Mouse (Mus musculus) ES-Bruce4 (cell line): ENCODE results near the gene Fut2. TPM values are rescaled to one million over a fixed set of nuclear protein-coding genes. Genes with fewer than 3 reads are reported as not detected.
A peak's percentile ranks its signal among the peaks of the same experiment; 100 is the strongest.

Experiments
- H3K27ac ChIP-seq: 2 replicates; pipeline ENCODE4 v1.5.1; 2012; ENCODE audit warnings: low read length, inconsistent platforms; ENCODE audit not compliant: insufficient read depth
- H3K27me3 ChIP-seq: 2 replicates; pipeline ENCODE4 v1.6.1; 2012; ENCODE audit warnings: mild to moderate bottlenecking, low read length, inconsistent platforms; ENCODE audit not compliant: control insufficient read depth, poor library complexity, insufficient read depth, severe bottlenecking
- H3K36me3 ChIP-seq: 2 replicates; pipeline ENCODE4 v1.6.1; 2012; ENCODE audit warnings: inconsistent platforms, mild to moderate bottlenecking, low read length, moderate library complexity; ENCODE audit not compliant: control insufficient read depth, poor library complexity, insufficient read depth, severe bottlenecking
- H3K4me1 ChIP-seq: one replicate; pipeline ENCODE4 v1.8.1; 2011; ENCODE audit warnings: low read length; ENCODE audit not compliant: control insufficient read depth, insufficient read depth
- H3K4me3 ChIP-seq: 2 replicates; pipeline ENCODE4 v1.5.1; 2011; ENCODE audit warnings: low read depth, mild to moderate bottlenecking, low read length
- H3K9ac ChIP-seq: 2 replicates; pipeline ENCODE4 v1.6.1; 2012; ENCODE audit warnings: low read depth, mild to moderate bottlenecking, inconsistent platforms; ENCODE audit not compliant: poor library complexity, severe bottlenecking
- H3K9me3 ChIP-seq: replicated peaks from 2 replicates; pipeline ENCODE4 v1.6.1; 2012; ENCODE audit warnings: mild to moderate bottlenecking, low read length, inconsistent platforms; ENCODE audit not compliant: control insufficient read depth, poor library complexity, insufficient read depth, severe bottlenecking
- CTCF ChIP-seq: IDR thresholded peaks from one replicate; pipeline ENCODE4 v1.8.1; 2011; ENCODE audit warnings: low read depth, low read length
- EP300 ChIP-seq: IDR thresholded peaks from 2 replicates; pipeline ENCODE4 v1.6.1; 2011; ENCODE audit warnings: low read depth, low read length; ENCODE audit not compliant: insufficient read depth
- POLR2A ChIP-seq: IDR thresholded peaks from one replicate; pipeline ENCODE4 v1.8.1; 2011; ENCODE audit warnings: low read length; ENCODE audit not compliant: insufficient read depth
- polyA plus RNA-seq: library from polyadenylated mRNA; stranded (reverse); fragments of >200 nt; gene quantifications from 2 replicates; pipeline ENCODE4 v1.2.4, GENCODE M21; 2011; ENCODE audit warnings: low read depth; ENCODE audit not compliant: missing spikeins, insufficient read depth, insufficient read length

Fut2 gene
- polyA plus RNA-seq, 1 experiment, result not detected

DNA sequence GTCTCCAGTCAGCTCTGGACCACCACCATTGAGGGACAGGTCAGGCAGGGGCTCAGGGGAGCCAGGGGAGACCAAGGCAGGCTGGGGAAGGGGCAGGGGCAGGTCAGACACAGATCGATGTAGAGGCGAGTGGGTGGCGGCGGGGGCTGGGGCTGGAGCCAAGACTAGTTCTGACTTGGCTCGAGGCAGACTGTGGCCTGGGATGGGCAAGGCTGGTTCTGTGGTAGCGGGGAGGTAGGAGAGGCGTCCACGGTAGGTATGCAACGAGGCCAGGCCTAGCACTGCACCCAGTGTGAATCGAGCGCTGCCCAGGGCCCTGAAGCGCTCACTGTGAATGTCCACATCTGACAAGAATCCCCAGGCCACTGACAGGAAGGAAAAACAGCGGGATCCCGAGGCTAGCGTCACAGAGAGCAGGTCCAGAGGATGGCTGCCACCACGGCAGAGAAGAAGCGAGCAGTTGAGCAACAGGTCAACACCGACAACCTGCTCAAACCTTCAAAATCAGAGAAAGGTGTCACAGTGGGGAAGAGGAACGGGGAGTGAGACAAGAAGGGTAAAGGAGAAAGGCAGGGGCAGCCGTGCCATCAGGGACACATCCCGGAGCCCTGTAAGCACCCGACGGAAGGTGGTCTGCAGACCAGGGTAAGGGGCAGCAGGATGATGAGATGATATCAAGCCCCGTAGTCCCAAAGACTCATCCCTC, 45.3 kb upstream of the Fut2 start:
- peaks cover 10% of the 10 kb centered on the region for H3K4me1 ChIP-seq
- H3K27ac ChIP-seq, result no peak overlapping the region
- H3K27me3 ChIP-seq, result no peaks in the 10 kb centered on the region
- no peak overlapping the region for H3K9ac ChIP-seq
- no peaks in the 10 kb centered on the region for H3K9me3 ChIP-seq
- TF ChIP-seq POLR2A (no peak), CTCF (no peak)
- H3K4me3 ChIP-seq, result no peak overlapping the region
- peaks cover 6% of the 10 kb centered on the region; the same call in 1 of the 2 replicates for H3K36me3 ChIP-seq

DNA sequence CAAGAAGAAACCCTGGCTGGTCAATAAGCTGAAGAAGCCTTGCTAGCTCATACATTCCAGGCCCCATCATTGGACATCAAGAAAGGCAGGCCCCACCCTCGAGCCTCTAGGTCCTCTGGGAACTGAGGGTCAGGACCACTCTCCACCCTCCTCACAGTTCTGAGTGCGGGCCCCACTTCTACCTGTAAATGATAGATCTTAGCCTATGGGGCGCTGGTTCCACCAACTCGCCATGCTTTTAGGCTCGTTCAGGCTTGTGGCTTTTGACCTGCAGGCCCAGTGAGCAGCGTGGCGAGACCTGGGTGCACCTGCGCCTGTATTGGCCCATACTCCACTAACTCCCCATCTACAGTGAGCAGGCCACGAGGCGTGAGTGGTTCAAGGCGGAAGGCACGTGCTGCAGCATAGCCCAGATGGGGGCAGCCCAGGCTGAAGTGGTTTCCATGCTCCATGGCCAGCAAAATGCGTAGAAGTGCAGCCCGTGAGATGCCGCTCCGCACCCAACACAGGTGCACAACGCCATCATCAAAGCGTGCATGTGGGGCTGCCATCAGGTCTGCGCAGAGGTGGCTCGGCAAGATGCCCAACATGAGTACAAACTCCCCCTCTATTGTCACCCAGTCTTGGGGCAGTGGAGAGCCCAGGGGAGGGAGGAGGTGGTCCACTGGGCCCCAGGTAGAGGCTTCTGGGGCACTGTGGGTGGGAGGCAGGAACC, 44.4 kb upstream of the Fut2 start:
- TF ChIP-seq CTCF, result no peak
- no peak for TF ChIP-seq POLR2A
- TF ChIP-seq EP300, result no peak
- Histone ChIP-seq H3K4me3 (no peak overlapping the region), H3K27ac (no peak overlapping the region), H3K36me3 (peaks cover 6% of the 10 kb centered on the region; the same call in 1 of the 2 replicates), H3K27me3 (no peaks in the 10 kb centered on the region), H3K4me1 (peaks cover 10% of the 10 kb centered on the region), H3K9ac (no peak overlapping the region), H3K9me3 (no peaks in the 10 kb centered on the region)

GRCm38 (mm10) chr7:45709677-45710355, 43.6 kb upstream of the Fut2 start:
- H3K36me3 ChIP-seq, result peaks cover 6% of the 10 kb centered on the region; the same call in 1 of the 2 replicates
- H3K9me3 ChIP-seq, result no peaks in the 10 kb centered on the region
- H3K4me1 ChIP-seq, result peaks cover 10% of the 10 kb centered on the region
- no peaks in the 10 kb centered on the region for H3K27me3 ChIP-seq
- TF ChIP-seq CTCF (no peak), POLR2A (no peak), EP300 (no peak)
- no peak overlapping the region for H3K9ac ChIP-seq
- H3K27ac ChIP-seq, result 0 out of 2 replicates have a peak overlapping the region, but pooled peaks have one; percentile 0
- H3K4me3 ChIP-seq, result no peak overlapping the region

GRCm38 (mm10) chr7:45709036-45709435, 42.8 kb upstream of the Fut2 start:
- Histone ChIP-seq H3K27ac (no peak overlapping the region), H3K4me1 (peaks cover 10% of the 10 kb centered on the region), H3K36me3 (peaks cover 6% of the 10 kb centered on the region; the same call in 1 of the 2 replicates), H3K9ac (no peak overlapping the region), H3K27me3 (no peaks in the 10 kb centered on the region), H3K9me3 (no peaks in the 10 kb centered on the region), H3K4me3 (no peak overlapping the region)
- no peak for TF ChIP-seq CTCF
- TF ChIP-seq POLR2A, result no peak
- no peak for TF ChIP-seq EP300

DNA sequence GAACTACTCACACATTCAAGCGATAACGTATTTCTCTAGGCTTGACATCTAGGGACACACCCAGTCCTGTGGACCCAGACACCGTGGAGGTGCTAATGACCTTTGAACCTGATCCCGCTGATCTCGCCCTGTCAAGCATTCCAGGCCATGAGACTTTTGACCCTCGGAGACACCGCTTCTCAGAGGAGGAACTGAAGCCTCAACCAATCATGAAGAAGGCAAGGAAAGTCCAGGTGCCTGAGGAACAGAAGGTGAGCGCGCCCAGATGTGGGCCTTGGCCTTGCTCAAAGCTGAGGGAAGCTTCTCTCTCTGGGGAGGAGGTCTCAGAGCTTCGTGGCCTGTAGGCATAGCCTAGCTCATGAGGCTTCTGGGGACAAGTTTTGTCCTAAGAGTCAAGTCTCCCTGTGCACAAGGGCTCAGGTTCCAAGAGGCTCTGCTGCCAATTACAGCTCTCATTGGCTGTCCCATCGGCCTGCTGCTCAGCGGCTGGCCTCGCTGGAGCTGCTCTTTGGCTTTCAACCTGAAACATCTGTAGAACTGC, 42.1 kb upstream of the Fut2 start:
- Histone ChIP-seq H3K4me3 (no peak overlapping the region), H3K27me3 (no peaks in the 10 kb centered on the region), H3K27ac (peak overlapping the region; percentile 68; the same call in 1 of the 2 replicates), H3K9me3 (no peaks in the 10 kb centered on the region), H3K36me3 (peaks cover 5% of the 10 kb centered on the region; the same call in 1 of the 2 replicates), H3K9ac (peak overlapping the region; percentile 86), H3K4me1 (peaks cover 10% of the 10 kb centered on the region)
- TF ChIP-seq CTCF (no peak), EP300 (no peak), POLR2A (no peak)
